Mouse (Mus musculus) kidney, postnatal 36 days (tissue): ENCODE measurements at regions not wholly inside any gene's neighbourhood (a gene's known extent, or its start where the extent isn't known, plus 50 kb on each side); places are given as distances from the start of the nearest gene placed in this dataset.

Experiments
- DNase-seq, 2 experiments: peaks; one replicate each; pipeline ENCODE4 v3.0.0; 2021 to 2022; ENCODE audit warnings: mixed read lengths in 2 of 2

DNA sequence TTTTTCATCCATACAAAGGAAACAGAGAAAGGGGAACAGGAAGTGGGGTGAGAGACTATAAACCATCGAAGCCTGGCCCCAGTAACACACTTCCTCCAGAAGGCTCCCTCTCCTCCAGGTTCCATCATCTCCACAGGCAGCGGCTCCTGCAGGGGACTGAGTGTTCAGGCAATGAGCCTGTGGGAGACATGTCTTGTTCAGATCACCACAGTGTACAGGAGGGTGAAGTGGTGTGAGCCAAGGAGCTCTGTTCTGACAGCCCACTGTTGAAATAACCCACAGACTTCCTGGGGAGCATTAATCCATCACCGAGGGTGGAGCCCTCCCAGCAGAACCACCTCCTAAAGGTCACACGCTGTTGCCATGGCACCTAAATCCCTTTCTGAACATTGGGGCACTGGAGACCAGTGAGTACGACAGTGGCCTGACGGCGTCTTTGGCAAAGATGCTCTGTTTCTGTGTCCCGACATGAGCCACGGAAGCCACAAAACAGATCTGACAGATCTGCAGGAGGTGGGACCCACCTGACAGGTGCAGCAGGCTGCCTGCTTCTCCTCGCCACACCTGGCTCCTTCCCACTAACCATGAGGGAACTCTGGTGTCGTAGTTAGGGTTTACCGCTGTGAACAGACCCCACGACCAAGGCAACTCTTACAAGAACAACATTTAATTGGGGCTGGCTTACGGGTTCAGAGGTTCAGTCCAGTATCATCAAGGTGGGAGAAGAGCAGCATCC, 60.9 kb downstream of the Psmg1 start:
- no peak for DNase-seq

DNA sequence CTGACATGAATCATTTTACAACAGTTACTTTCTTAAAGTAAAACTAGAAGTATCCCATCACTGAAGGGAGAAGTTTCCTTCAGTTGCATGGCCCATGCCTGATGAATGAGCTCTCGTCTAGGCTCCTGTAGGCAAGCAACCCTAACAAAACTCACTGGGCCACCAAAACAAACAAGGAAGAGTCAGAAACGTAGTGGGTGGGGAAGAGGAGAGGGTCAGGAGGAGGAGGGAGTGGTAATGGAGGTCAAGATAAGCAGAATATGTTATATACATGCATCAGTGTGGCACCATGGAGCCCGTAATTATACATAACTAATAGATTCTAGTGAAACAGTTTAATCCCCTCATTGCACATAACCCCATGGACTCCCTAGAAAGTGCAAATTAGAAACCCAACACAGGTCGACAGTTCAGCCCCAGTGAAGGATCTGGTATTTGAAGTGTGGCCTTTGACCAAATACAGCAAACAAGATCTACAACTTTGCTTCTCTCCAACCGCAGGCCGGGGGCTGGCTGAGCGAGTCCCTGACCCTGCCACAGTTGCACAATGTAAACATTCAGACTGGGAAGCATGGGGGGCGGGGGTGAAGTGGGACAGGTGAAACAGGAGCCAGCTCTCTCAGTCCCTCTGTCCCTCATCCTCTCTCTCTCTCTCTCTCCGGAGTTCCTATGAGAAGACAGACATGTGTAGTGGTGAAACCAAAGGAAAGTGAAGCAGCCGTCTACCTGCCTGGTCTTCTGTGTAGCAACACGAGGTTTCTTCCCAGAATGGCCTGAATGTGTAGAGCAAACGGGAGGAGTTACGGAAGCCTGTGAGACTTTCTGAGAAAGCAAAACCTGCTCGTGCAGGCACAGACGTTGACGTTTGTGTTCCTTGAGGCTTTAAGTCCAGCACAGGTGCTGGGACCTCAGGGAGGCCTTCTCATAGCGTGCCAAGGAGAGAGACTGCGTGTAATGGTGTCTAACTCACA, 62.2 kb downstream of the Psmg1 start:
- no peak for DNase-seq

DNA sequence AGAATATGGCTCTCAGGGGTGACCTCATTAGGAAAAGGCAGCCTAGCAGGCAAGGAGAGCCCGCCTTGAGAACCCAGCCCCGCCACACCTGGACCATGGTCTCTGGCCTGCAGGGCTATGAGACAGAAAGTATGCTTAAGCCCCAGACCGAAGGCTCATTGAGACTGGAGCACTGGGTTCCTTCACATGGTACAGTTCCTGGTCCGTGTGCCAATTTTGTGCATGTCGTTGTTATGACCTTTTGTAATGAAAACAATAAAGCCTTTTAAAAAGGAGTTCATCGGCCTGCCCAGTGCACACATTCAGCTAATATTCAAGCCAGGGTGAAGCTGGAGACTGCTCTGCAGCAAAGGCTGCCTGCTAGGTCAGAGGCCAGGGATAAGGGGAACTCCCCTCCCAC, 64.2 kb downstream of the Psmg1 start:
- no peak for DNase-seq

DNA sequence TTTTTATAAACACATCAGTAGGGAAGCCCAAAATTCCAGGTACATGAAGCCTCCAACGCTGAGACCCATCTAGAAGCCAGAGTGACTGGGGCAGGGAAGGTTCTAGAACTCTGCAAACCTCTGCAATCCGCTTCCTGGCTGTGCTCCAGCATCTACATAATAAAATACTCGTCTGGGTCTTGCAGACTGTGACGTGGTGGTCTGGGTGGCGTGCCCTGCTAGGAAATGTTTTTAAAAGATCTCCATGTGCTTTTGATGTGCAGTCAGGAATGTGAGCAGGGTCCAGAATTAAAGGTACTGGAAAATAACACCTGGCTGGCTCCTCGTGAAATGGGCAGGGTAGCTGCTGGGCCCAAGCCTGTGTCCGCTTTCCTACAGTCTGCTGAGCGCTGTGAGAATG, 66.0 kb downstream of the Psmg1 start:
- DNase-seq = no peak

DNA sequence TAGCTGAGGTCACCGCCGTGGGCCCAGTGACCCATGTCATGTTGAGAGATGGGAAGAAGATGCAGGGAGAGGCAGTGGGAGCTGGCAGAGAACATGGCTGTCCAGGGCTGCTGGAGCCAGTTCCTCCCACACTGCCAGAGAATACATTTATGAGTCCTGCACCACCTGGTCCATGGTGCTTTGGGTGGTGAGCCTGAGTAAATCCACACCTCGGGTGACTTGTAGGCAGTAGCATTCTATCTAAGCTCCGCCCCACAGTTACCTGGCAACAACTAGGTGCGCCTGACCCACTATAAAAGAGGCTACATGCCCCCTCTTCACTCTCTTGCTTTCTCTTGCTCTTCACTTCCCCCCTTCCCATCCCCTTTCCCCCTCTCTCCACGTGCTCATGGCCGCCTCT, 66.8 kb downstream of the Psmg1 start:
- DNase-seq = no peak

DNA sequence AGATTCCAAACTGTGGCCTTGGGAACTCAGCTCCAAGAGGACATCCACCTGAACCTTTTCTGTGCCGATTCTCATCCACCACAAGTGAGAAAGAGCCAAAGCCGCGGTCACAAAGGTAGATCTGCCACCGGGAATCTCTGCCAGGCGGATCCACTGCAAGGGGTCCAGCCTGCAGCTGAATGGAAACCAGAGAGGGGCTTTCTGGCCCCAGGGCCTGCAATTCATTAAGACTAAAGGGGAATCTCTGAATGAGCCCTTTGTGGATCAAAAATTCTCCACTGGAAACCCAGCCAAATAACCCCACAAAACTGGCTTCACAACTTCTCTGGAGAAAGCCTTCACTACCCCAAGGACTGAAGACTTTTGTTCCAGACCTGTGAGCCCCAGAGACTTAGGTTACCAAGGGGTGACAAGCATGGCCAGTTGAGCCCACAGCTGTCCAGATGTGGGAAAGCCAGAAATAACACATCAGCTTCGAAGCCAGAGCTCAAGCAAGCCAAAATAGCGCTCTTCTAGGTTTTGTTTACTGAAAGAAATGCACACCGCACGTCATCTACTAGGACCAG, 68.3 kb downstream of the Psmg1 start:
- no peak for DNase-seq

DNA sequence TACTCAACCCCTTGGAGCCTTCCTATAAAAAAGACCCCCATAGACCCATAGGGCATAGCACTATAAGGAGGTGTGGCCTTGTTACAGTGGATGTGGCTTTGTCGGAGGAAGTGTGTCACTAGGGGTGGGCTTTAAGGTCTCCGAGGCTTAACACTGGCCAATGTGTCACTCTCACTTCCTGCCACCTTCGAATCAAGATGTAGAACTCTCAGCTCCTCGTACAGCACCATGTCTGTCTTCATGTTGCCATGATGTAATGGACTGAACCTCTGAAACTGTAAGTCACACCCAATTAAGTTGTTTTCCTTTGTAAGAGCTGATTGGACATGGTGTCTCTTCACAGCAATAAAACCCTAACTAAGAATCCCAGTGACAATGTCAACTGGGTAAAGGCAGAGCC, 69.6 kb downstream of the Psmg1 start:
- DNase-seq = no peak

DNA sequence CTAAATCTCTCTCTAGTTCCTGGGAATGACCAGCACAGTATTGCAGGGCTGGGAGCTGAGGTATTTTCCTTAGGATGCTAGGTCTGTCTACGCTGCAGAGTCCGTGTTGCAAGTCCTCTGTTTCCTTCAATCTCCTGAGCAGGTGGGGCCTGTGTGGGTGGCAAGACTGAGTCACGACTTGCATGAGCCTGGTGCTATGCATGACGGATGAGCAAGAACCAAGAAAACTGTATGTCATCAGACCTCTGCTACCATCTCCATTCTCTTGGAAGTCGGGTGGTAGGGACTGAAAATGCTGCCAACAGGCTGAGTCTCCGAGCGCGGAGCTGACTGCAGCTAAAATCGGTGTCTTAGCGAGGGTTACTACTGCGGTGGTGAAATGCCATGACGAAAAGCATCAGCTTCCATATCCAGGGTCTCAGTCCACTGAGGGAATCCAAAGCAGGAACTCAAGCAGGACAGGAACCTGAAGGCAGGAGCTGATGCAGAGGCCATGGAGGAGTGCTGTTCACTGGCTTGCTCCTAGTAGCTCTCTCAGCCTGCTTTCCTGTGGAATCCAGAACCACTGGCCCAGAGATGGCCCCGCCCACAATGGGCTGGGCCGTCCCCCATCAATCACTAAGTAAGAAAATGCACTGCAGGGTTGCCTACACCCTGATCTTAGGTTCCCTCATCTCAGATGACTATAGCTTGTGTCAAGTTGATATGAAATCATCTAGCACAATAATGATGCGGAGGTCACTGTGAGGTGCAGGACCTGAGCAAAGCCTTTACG, 71.9 kb downstream of the Psmg1 start:
- DNase-seq = no peak

DNA sequence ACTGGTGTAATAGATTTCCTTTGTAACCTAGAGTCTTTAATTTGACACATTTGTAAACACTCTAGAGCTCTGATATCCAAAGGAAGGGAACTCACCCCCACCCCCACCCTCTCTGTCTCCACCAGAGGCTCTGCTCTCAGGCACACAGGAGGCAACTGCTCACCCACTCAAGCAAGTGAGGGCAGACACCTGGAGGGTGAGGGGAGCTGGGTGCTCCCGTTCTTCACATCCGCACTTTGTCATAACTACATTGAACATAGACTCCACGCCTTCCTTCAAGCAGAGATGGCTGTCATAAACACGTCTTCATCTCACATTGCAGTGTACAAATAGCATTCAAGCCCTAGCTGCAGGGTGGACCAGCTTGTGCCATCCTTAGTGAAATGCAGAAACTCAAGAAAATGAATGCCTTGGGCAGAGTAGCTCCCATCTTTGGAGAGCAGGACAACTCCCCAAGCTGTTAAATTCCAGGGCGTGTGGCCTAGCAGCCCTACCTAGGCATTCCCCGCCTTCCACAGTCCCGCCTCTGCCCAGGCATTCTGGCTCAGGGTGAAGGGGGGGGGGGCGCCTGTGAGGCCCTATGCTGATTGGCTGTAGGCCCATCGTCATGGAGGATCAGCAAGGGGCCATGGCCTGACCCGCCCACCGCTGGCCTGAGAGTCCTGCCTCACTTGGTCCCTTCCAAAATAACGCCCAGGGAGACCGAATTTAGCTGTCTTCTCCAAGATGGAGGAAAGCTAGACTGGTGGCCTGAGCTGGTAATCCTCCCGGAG, 72.9 kb downstream of the Psmg1 start:
- no peak for DNase-seq

DNA sequence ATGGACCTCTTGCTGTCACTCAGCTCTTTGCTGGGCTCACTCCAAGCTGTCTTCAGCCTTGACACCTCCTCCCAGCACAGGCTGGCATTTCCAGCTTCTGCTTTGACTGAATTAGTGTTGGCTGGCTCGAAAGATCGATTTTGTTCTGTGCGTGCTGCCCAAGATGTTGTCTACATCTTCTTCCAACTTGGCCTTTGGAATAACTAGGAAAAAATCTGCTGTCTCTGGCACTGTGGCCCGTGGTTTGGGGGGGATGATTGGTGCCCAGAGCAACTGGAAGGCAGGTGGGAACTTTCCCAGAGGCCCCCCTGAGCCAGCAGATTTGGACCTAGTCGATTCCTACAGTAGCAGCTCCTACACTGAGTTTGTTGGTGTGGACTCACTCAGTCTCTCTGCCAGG, 76.9 kb downstream of the Psmg1 start:
- DNase-seq = no peak

DNA sequence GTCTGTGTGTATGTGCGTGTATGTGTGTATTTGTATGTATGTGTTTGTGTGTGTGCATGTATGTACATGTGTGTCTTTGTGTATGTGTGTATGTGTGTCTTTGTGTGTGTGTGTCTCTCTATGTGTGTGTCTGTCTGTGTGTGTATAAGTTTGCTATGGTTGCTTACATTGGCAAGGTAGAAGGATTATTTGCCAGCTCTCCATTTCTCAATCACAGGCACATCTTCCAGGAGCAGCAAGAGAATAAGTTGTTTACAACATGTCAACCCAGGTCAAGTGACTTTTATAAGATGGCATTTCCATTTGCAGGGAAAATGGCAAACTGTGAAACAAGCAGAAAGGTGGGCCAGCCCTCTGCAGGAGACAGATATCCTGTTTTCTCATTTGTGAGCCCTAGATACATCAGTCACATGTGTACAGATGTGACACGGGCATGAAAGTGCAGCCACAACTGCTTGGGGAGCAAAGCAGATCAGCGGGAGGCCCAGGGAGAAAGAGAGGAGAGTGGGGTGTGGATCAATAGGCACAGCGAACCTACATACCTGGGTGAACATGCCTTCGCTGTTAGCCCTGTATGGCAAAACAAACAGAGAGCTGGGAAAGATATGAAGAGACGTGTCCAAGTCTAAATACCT, 86.1 kb downstream of the Psmg1 start:
- DNase-seq = no peak

DNA sequence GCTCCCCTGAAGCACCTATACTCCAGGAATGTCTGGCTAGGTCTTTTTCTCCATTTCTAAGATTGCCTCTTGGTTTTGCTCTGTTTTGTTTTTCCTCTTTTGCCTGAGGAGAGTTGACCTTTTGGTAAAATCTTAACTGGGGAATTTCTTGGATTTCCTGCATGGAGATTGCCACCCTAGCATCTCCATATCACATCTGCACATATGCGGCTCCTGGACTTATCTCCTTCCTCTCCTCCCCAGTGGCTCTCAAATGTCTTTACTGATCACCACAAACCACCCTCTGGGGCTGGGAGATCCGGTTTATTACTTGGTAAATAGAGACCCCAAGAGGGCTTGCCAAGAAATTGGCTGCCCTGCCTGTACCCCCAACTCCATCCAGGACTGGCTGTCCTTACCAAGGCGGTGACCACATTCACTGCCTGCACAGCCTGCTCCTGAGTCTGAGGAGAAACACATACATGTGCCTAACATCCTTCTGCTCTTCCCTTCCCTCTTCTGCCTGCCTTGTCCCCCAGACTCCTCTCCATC, 87.3 kb downstream of the Psmg1 start:
- DNase-seq = peak in 1 of 2 experiments; percentile 6

DNA sequence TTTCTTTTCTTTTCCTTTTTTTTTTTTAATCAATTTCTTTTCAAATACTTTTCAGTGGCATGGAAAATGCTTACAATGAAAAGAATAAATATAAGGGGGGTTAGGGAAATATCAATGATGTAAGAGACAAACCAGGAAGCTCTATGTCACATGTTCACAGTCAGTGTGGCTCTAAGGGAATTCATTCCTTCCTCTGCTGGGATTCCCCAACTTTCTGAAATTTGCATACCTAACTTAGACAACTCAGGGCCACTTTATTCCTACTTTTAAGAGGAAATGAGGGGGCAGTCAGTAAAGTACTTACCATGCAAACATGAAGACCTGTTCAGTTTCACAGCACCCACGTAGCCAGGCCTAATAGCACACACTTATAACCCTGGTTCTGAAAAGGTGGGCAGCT, 88.6 kb downstream of the Psmg1 start:
- DNase-seq = no peak

DNA sequence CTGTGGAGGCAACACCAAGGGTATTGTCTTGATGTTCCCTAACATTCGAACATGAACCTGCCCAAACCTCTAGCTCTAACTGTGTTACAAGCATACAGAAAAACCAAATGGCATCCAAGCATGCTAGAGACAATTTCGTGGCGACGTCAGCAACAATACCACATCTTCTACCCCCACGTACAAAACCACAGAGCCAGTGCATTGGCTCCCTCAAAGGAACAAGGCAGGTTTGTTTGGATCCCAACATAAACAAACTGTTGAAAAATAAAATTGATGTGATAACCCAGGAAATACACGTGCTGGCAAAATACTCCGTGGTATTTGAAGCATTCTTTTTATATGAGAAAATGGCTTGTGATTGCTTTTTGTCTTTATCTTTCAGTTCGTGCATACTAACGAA, 89.4 kb downstream of the Psmg1 start:
- no peak for DNase-seq

DNA sequence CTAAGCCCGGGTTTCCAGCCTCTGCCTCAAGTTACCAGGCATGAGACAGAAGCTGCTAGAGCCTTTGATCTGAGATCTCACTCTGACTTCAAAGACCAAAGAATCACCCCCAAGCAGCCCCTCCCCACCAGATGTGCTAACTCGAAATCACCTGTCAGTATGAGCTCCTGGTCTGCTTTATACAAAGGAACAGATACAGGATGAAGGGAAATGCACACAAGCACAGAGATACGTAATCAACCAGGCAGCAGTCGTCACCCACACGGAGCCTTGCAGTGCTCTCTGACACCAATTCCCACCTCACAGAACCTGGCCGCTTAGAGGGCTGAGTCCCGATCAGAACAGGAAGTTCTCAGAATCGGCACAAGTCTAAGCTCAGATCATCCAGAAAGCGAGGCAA, 90.6 kb downstream of the Psmg1 start:
- no peak for DNase-seq

DNA sequence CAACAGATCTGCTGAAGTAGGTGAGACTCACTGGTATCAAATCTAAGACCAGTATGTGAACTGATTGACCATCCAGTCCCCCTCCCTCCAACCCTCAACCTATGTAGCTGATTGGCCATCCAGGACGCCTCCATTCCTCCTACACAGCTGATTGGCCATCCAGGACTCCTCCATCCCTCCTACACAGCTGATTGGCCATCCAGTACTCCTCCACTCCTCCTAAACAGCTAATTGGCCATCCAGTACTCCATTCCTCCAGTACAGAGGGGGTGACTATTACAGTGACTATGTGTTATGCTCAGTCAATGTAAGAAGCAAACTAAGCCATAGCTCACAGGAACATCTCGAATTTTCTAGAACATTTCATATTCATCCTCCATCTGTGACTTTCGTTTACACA, 91.1 kb downstream of the Psmg1 start:
- DNase-seq = no peak

DNA sequence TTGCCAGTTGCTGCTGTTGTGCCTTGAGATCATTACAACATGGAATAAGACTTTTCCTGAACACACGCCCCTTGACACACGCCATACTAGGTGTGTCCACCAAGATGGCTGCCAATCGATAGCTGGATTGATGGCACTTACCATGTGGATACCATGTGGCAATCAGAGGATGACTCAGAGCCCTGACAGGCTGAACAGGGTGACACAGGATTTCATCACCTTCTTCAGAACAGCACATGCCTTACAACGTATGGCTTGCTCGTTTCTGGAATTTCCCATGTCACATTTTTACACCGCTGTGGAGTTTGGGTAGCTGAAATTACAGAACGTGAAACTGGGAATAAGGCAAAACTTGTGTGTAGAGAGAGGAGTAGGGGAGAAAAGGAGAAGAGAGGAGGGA, 92.9 kb downstream of the Psmg1 start:
- no peak for DNase-seq

DNA sequence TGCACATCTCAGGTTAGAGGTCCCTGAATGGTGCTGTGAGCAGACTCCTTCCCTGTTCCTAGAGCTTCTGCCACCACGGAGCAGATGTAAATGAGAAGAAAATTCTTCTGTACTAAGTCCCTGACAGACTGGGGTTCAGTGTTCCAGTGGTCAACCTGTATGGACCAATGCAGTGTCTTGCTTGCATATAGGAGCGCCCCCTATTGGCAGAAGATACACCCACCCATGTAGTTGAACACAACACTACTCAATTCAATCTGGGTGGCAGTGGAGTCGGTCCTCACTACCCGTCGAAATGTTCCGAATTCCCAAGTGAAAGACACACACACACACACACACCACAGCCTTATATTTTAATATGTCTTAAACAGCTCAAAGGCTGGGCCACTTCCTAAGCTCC, 94.6 kb downstream of the Psmg1 start:
- no peak for DNase-seq

DNA sequence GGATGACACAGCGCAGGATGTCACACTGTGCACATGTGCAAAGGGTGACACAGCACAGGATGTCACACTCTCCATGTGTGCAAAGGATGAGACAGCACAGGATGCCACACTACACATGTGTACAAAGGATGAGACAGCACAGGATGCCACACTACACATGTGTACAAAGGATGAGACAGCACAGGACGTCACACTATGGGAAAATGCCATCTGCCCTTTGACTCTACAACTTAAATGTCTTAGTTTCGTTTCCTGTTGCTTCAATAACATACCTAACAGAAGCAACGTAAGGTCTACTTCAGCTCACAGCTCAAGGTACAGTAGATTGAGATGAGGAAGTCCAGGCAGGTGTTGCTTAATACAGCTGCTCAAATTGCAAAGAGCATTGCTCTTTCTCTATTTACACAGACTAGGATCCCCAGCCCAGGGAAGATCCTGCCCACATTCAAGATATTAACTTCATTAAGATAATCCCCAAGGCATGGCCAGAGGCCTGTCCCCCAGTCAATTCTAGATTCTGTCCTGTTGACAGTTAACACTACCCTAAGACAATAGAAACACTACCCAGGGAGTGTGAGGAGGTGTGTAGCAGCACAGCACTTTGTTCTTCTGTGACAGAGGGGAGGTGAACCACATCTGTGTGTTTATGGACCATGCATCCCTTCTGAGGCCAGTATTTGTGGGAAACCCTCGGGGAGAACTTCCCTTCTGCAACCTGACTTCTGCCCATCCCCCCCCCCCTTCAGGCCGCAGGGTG, 97.0 kb downstream of the Psmg1 start:
- no peak for DNase-seq

DNA sequence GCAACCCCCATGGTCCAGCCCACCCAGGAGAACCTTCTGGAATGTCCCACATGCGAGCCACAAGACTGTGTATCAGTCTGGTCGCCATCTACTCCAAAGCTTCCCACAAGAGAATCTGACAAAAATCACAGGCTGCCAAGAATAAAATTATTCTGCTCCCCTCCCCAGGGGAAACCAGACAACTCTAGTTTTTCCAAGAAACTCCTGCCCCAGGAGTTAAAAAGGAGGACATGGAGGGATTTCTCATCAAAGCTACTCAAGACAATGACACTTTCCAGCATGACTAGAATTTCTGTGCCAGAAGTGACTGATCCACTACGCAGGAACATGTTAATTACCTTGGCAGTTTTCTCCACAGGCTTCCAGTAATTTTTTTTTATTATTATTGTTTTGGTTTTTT, 98.4 kb downstream of the Psmg1 start:
- no peak for DNase-seq

DNA sequence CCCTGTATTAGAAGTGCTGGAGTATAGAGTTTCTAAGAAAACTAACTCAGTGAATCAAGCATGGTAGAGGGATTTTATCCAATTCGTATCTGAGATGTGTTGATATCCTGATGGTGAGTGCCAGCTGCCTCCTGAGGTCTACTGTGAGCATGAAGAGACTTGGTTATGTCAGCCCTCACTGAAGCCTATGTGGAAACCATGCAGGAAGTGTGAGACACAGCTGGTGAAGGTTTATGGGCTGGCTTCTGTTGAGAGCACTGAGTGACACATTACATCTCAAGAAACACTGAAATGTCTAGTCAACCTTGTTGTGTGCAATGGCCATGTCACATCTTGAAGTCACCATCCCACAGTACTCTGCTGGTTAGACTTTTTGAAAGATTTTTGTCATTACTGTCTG, 104.6 kb downstream of the Psmg1 start:
- DNase-seq = no peak
